Mouse (Mus musculus) embryonic facial prominence, embryonic 12.5 days (tissue): Measurements from ENCODE around the gene Gpr82. TPM values are rescaled to one million over a fixed set of nuclear protein-coding genes. Genes with fewer than 3 reads are reported as not detected.

Source experiments
- ATAC-seq: fragments of 200-750 bp; cut with Nextera tagmentation; 2 replicates; pipeline ENCODE4 v1.8.0; 2017; ENCODE audit not compliant: insufficient number of reproducible peaks, insufficient read depth, low FRiP score, low TSS enrichment
- H3K27ac ChIP-seq: fragments of 300-500 bp; sonication (generic); 2 replicates; pipeline ENCODE4 v1.5.1; 2016; ENCODE audit warnings: mild to moderate bottlenecking
- H3K27me3 ChIP-seq: fragments of 300-500 bp; sonication (generic); 2 replicates; pipeline ENCODE4 v1.6.1; 2016; ENCODE audit warnings: mild to moderate bottlenecking, moderate library complexity
- H3K36me3 ChIP-seq: fragments of 300-500 bp; sonication (generic); 2 replicates; pipeline ENCODE4 v1.6.1; 2016; ENCODE audit warnings: mild to moderate bottlenecking
- H3K4me1 ChIP-seq: fragments of 300-500 bp; sonication (generic); 2 replicates; pipeline ENCODE4 v1.6.1; 2016
- H3K4me2 ChIP-seq: fragments of 300-500 bp; sonication (generic); replicated peaks from 2 replicates; pipeline ENCODE4 v1.6.1; 2016; ENCODE audit warnings: mild to moderate bottlenecking, moderate library complexity
- H3K4me3 ChIP-seq: fragments of 300-500 bp; sonication (generic); 2 replicates; pipeline ENCODE4 v1.5.1; 2016; ENCODE audit warnings: mild to moderate bottlenecking
- H3K9ac ChIP-seq: fragments of 300-500 bp; sonication (generic); 2 replicates; pipeline ENCODE4 v1.6.1; 2016; ENCODE audit warnings: mild to moderate bottlenecking, moderate library complexity
- H3K9me3 ChIP-seq: fragments of 300-500 bp; sonication (generic); 2 replicates; pipeline ENCODE4 v1.6.1; 2016; ENCODE audit warnings: mild to moderate bottlenecking, moderate library complexity
- WGBS: fragments of 180-500 bp; shearing (Covaris S2); methylation state at CpG from one replicate; pipeline ENCODE4 v1.1.7; 2016; 5-methylcytosine and 5-hydroxymethylcytosine counted together
- microRNA-seq: library from miRNA; unstranded; fragments of <30 nt; microRNA quantifications from one replicate; pipeline ENCODE4, GENCODE M21; 2017
- polyA plus RNA-seq: library from polyadenylated mRNA; unstranded; fragments of >200 nt; fragmentation: Nextera tagmentation; extraction: Ambion mirVana; gene quantifications from 2 replicates; pipeline ENCODE4 v1.2.1, GENCODE M21; 2016

Gpr82 gene
- polyA plus RNA-seq, 1 experiment from 2014 or later, result 0.65 TPM

GRCm38 (mm10) chrX:13700681-13701080, 39.5 kb downstream of the Gpr82 start:
- Histone ChIP-seq H3K36me3 (no peaks in the 10 kb centered on the region), H3K4me2 (no peak overlapping the region), H3K4me3 (no peak overlapping the region), H3K27me3 (no peaks in the 10 kb centered on the region), H3K27ac (no peak overlapping the region), H3K4me1 (no peaks in the 10 kb centered on the region), H3K9me3 (no peaks in the 10 kb centered on the region), H3K9ac (no peak overlapping the region)
- WGBS, result 90% methylated on average over 3 of the region's 3 CpGs
- ATAC-seq, result no peak

- WGBS, result 26% methylated on average over 2 of the region's 2 CpGs
- H3K9ac ChIP-seq, result no peak overlapping the region
- no peak overlapping the region for H3K4me3 ChIP-seq
- no peaks in the 10 kb centered on the region for H3K36me3 ChIP-seq
- H3K27ac ChIP-seq, result no peak overlapping the region
- no peaks in the 10 kb centered on the region for H3K9me3 ChIP-seq
- no peak for ATAC-seq
- no peak overlapping the region for H3K4me2 ChIP-seq
- H3K4me1 ChIP-seq, result no peaks in the 10 kb centered on the region
- no peaks in the 10 kb centered on the region for H3K27me3 ChIP-seq
These were observed 43.9 kb downstream of the Gpr82 start for GRCm38 (mm10) chrX:13705051-13705450.

- Histone ChIP-seq H3K9me3 (no peaks in the 10 kb centered on the region), H3K4me1 (no peaks in the 10 kb centered on the region), H3K4me2 (no peak overlapping the region), H3K4me3 (no peak overlapping the region), H3K9ac (no peak overlapping the region), H3K36me3 (no peaks in the 10 kb centered on the region), H3K27ac (no peak overlapping the region), H3K27me3 (no peaks in the 10 kb centered on the region)
- 34% methylated on average over 2 of the region's 2 CpGs for WGBS
- no peak for ATAC-seq
These were observed 49.0 kb downstream of the Gpr82 start for GRCm38 (mm10) chrX:13710174-13710573.

Small RNA genes lying within 50 kb of the gene (microRNA-seq; reads per million reads assigned to microRNA genes)
- not detected for gene Gm25246

Other genes with a start within 250 kb of the Gpr82 start
- gene Nyx, start 195.3 kb upstream of the Gpr82 start, polyA plus RNA-seq, result 0.06 and 0.15 TPM in 2 replicates
- 1.6 and 2.3 TPM in 2 replicates for gene Gpr34, start 29.3 kb upstream of the Gpr82 start, polyA plus RNA-seq
- gene Cask, start 190.0 kb downstream of the Gpr82 start, polyA plus RNA-seq, result 15.0 and 16.1 TPM in 2 replicates